Mouse (Mus musculus) ovary, postnatal 10 days (tissue): ENCODE measurements around the gene Tradd.

Experiments used
- DNase-seq: peaks from one replicate; pipeline ENCODE4 v3.0.0; 2022; ENCODE audit warnings: low spot score

Tradd gene

GRCm38 (mm10) chr8:105270101-105270915, 5.9 kb upstream of the Tradd start:
- no peak for DNase-seq

DNA sequence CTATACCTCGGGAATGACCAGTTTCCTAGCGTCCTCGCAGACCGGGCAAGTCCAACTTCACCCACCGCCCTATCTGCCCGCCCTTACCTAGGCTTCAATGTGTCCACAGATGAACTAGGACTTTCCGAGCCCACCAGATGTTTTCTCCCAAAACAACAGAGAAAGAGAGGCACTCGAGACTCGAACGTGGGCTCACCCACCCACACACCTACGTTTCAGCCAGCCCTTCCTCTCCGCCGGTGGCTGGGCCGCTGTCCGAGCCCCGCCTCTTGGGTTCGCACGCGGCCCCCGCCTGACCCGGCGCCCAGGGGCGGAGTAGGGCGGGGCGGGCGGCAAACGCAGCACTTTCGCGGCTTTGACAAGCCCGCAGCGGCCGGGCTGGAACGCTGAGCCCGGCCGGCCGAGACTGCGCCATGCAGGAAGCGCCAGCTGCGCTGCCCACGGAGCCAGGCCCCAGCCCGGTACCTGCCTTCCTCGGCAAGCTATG, 5.1 kb upstream of the Tradd start, which contains the start of gene Hsf4:
Gene Hsf4 (plus strand): TSS at position 341 of the 487 bp plus-strand sequence.
- DNase-seq, result no peak

GRCm38 (mm10) chr8:105269075-105269458, 4.7 kb upstream of the Tradd start:
- DNase-seq, result no peak

DNA sequence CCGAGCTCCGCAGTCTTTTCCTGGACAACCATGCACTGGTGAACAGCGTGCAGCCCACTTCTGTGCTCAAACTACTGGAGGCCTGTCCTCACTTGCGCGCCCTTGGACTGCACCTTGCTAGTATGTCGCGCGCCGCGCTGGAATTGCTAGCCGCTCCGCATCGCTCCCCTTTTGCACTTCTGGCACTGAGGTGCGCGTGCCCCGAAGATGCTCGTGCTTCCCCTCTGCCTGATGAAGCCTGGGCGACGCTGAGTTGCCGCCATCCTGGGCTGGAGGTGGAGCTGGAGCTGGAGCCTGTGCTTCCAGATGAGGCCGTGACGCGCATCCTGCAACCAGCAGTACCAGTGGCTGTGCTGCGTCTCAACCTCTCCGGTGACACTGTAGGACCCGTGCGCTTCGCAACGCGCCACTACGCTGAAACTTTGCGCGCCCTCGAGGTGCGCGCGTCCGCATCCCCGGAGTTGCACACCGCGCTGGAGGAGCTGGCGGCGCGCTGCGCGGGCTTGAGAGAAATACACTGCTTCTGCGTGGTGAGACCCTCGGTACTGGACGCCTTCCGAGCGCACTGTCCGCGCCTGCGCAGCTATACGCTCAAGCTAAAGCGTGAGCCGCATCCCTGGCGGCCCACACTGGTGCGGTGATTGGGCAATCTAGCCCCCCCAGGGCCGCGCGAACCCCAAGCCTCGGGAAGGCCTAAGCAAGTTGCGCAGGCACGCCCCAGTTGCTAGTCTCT, 4.1 kb upstream of the Tradd start:
- no peak for DNase-seq

GRCm38 (mm10) chr8:105266775-105267174, 2.4 kb upstream of the Tradd start:
- DNase-seq, result no peak

GRCm38 (mm10) chr8:105265128-105265527, 719 bp upstream of the Tradd start:
- DNase-seq, result no peak

DNA sequence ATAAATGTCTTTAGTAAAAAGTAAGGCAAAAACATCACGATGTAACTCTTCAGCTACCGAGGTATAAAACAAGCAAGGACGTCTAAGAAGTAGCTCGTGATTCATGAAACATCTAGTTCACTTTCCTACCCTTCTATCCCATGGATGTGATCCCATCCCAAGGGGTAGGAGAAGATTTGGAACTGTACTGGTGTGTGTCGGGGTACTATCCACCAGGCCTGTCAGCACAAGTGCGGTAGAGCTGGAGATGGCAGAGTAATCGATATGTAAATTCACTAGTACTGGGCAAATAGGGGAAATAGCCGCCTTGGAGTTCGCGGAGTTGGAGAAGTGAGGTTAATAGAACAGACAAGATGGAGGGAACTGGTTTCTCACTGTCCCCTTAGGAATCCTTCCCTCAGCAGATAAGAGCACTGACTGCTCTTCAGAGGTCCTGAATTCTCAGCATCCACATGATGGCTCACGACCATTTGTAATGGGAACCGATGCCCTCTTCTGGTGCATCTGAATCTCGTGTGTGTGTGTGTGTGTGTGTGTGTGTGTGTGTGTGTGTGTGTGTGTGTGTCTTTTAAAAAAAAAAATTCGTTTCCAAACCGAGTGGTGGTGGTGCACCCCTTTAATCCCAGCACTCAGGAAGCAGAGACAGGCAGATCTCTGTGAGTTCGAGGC, 1.0 kb downstream of the Tradd start:
- no peak for DNase-seq

DNA sequence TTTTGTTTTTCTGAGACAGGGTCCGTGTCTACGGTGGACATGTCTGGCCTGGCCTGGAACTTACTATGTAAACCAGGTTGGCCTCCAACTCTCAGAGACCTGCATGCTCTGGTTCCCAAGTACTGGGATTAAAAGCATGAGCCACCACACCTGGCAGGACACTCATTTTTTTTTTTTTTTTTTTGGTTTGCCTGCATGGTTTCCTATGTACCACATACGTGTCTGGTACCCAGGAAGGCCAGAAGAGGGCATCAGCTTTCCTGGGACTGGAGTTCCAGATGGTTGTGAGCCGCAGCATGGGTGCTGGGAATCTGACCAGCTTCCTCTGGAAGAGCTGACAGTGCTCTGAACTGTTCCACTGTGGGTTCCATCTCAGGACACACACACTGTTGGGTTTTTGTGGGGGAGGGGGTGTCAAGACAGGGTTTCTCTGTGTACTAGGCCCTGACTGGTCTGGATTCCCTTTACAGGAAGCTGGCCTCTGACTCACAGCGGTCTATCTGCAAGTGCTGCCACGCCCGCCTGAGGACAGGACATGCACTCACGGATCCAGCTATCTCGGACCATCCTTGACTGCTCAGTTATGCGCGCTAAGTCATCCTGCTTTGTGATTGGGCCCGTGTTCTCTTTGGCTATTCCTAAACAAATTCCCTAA, 3.0 kb downstream of the Tradd start:
- no peak for DNase-seq

GRCm38 (mm10) chr8:105260371-105261099, 3.9 kb downstream of the Tradd start:
- DNase-seq, result no peak

DNA sequence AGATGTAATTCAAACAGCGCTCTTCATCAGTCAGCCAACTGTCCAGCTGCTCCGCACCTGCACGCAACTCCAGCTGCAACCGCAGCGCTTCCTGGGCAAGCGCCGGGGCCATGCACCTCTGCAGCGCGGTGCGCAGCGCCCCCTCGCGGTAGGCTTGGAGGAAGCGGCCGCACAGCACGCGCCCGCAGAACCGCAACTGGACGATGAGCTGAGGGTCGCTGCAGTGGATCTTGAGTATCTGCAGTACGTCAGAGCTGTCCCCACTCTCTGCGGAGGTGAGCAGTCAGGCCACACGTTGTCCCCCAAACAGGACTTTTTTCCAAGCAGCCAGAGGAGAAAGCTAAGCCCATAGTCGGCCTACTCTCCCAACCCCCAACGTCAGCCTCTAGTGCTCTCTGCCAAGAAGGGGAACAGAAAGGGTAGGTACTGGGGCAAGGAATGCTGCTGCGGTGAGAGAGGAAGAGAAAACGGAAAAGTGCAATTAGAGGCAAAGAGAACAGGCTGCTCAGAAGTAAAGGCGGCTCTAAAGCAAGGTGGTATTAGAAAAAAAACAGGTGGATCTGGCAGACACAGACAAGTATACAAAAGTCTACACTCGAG, 4.6 kb downstream of the Tradd start:
- peak; percentile 65 for DNase-seq

GRCm38 (mm10) chr8:105258911-105259720, 5.3 kb downstream of the Tradd start:
- DNase-seq, result no peak

GRCm38 (mm10) chr8:105257318-105258114, 6.9 kb downstream of the Tradd start:
- no peak for DNase-seq

GRCm38 (mm10) chr8:105254966-105255350, 9.5 kb downstream of the Tradd start, which contains the start of gene B3gnt9:
Gene B3gnt9, minus strand, starts transcription at chr8:105255153.
- no peak for DNase-seq

DNA sequence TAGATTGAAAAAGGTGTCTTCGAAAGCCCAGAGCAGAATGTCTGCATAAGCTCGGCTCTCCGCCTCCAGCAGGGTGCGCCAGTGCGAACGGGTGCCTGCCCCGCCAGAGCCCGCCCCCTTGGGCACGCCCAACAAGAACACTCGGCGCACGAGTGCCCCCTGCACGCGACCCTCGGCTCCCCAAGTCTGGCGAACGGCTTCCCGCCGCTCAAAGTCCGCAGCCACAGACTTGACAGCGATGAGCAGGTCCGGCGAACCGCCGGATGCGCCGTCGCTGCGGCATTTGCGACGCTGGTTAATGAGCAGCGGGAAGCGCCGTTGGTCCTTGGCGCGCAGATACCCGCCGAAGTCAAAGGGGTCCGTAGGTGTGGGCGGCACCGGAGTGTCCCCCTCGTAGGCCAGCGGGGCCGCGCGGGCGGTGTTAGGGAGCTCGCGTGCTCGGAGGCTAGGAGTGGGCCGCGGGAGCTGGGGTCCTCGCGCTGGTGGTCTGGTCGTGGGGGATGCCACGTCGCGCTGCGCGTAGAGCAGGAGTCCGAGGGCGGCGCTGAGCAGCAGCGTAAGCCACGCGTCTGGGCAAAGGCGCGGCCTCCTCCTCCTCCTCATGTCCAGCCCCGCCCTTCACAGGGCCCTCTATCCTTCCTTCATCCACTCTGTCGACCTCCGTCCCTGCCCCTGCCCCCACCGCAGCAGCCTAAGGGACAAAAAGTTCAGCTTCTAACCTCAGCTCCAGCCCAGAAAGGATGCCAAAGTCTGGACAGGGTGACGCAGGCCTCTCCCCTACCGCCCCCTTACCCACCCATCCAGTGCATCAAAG, 10.1 kb downstream of the Tradd start:
- DNase-seq, result peak; percentile 82

DNA sequence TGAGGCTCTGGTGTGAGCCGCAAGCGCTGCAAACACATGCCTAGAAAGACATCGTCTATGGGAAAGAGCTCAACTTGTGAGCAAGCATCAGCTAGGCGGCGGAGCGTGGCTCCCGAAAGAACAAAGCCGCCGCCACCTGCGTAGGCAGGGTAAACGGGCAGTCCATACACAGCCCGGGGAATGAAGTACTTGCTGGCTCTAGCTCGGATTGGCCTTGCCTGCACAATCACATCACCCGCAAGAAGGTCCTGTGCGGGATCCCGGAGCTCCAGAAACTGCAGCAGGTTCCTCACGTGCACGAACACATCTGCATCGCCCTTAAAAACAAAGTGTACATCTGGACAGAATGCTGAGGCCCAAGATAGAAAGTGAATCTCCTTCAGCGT, 10.7 kb downstream of the Tradd start:
- no peak for DNase-seq

DNA sequence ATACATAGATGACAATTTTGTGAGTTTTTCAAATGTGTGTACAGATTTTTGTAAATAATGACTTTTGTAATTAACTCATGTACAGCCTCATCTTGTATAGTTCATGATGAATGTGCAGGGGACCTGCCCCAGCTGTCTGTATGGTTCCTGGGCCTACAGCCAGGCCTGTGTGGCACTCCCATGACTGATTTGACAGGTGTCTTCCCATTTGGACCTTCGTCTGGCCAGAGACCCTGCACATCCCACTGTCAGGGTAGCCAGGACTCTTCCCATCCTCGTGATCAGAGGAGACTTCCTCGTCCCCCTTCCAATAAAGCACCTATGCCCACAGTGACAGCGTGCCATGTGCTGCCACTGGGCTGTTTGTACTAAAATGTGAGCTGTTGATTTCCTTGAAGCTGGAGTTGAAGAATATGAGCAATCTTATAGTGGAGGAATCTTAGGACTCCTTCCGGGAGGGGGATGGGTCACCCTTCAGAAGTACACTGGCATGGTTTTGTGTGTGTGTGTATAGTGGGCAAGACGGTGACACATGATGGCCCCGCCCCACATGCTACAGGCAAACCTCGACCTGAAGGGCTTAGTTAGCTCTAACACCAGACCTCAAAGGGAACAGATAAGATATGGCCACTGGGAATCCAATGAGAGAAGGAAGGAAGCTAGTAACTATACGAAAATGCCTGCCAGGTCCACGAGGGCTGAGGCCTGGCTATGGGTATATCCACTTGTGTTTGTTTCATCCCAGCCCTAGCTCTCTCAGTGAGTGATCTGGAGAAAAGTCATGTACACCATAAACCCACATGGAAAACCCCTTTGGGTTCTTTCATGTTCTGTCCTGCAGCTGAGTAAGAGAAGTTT, 11.5 kb downstream of the Tradd start:
- no peak for DNase-seq

DNA sequence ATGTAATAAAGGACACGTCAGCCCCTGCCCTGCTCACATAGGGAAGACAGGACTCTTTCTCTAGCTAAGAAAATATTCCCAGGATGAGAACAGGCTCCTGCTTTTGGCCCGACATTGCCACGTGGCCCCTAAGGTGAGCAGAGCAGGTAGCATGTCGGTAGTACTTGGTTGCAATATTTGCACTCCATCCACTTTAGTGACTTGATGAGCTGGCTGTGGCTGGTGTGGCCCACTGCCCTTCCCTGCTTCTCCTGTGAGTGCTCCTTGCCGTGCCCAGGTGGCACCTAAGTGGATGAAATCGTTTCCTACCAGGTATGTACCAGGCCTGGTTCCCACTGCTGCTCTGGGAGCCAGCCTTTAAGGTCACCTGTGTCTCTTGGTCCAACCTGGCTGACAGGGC, 12.5 kb downstream of the Tradd start:
- DNase-seq, result no peak
